Mouse (Mus musculus) heart, postnatal 0 days (tissue): ENCODE data around the gene Map2k2. TPM values are rescaled to one million over a fixed set of nuclear protein-coding genes. Genes with fewer than 3 reads are reported as not detected.

ENCODE experiments used
- ATAC-seq: fragments of 200-750 bp; cut with Nextera tagmentation; 2 replicates; pipeline ENCODE4 v1.8.0; 2017; ENCODE audit warnings: low read depth, moderate number of reproducible peaks, moderate library complexity; ENCODE audit not compliant: insufficient read depth
- DNase-seq: peaks from one replicate; pipeline ENCODE4 v3.0.0-alpha.2; 2016; ENCODE audit warnings: low spot score
- H3K27ac ChIP-seq: fragments of 300-500 bp; sonication (generic); 2 replicates; pipeline ENCODE4 v1.5.1; 2014; ENCODE audit warnings: low read depth, mild to moderate bottlenecking
- H3K27me3 ChIP-seq: fragments of 300-500 bp; sonication (generic); 2 replicates; pipeline ENCODE4 v1.6.1; 2014; ENCODE audit warnings: low read length, mixed read lengths; ENCODE audit not compliant: control insufficient read depth, insufficient read depth
- H3K36me3 ChIP-seq: fragments of 300-500 bp; sonication (generic); replicated peaks from 2 replicates; pipeline ENCODE4 v1.6.1; 2014; ENCODE audit warnings: low read length, mixed read lengths; ENCODE audit not compliant: control insufficient read depth, insufficient read depth
- H3K4me1 ChIP-seq: fragments of 300-500 bp; sonication (generic); 2 replicates; pipeline ENCODE4 v1.6.1; 2014; ENCODE audit warnings: antibody characterized with exemption; ENCODE audit not compliant: control insufficient read depth, insufficient read depth
- H3K4me2 ChIP-seq: fragments of 300-500 bp; sonication (generic); 2 replicates; pipeline ENCODE4 v1.6.1; 2014; ENCODE audit warnings: low read depth, mild to moderate bottlenecking, low read length, moderate library complexity
- H3K4me3 ChIP-seq: fragments of 300-500 bp; sonication (generic); 2 replicates; pipeline ENCODE4 v1.5.1; 2014; ENCODE audit warnings: low read depth, low read length
- H3K9ac ChIP-seq: fragments of 300-500 bp; sonication (generic); replicated peaks from 2 replicates; pipeline ENCODE4 v1.6.1; 2014; ENCODE audit warnings: low read depth, low read length, mixed read lengths
- H3K9me3 ChIP-seq: fragments of 300-500 bp; sonication (generic); replicated peaks from 2 replicates; pipeline ENCODE4 v1.6.1; 2016; ENCODE audit warnings: low read length; ENCODE audit not compliant: control insufficient read depth
- CTCF ChIP-seq: IDR thresholded peaks from 2 replicates; pipeline ENCODE4 v1.5.1; 2016; ENCODE audit warnings: antibody characterized with exemption, control low read depth, low read depth
- EP300 ChIP-seq: IDR thresholded peaks from 2 replicates; pipeline ENCODE4 v1.6.1; 2016; ENCODE audit warnings: antibody characterized with exemption, low read depth
- WGBS: fragments of 180-500 bp; shearing (Covaris S2); extraction: QIAGEN DNeasy Blood & Tissue Kit; methylation state at CpG from one replicate; pipeline ENCODE4 v1.1.7; 2014; 5-methylcytosine and 5-hydroxymethylcytosine counted together
- polyA plus RNA-seq: library from polyadenylated mRNA; unstranded; fragments of >200 nt; fragmentation: Nextera tagmentation; extraction: Ambion mirVana; gene quantifications from 2 replicates; pipeline ENCODE4 v1.2.1, GENCODE M21; 2015
- total RNA-seq: library from RNA; depleted of rRNA; stranded (reverse); fragments of >200 nt; gene quantifications from 2 replicates; pipeline ENCODE4 v1.2.3, GENCODE M21; 2014; ENCODE audit warnings: low replicate concordance

The Map2k2 gene
- total and polyA plus RNA-seq, 2 experiments from 2014 or later = 133 to 208 TPM

- no peak overlapping the region for H3K4me3 ChIP-seq
- no peak for DNase-seq
- no peaks in the 10 kb centered on the region for H3K27me3 ChIP-seq
- H3K9me3 ChIP-seq = no peaks in the 10 kb centered on the region
- no peak overlapping the region for H3K27ac ChIP-seq
- TF ChIP-seq EP300 = no peak
- no peak overlapping the region for H3K9ac ChIP-seq
- no peak for ATAC-seq
- peaks cover 69% of the 10 kb centered on the region for H3K36me3 ChIP-seq
- H3K4me2 ChIP-seq = no peak overlapping the region
- 68% methylated on average over 6 of the region's 6 CpGs for WGBS
- H3K4me1 ChIP-seq = 0 out of 2 replicates have a peak, but pooled peaks cover 5% of the 10 kb centered on the region
These were observed 49.0 kb downstream of the Map2k2 start for GRCm38 (mm10) chr10:81154736-81155135.

- Histone ChIP-seq H3K9me3 (no peaks in the 10 kb centered on the region), H3K9ac (no peak overlapping the region), H3K4me3 (no peak overlapping the region), H3K27me3 (no peaks in the 10 kb centered on the region), H3K27ac (no peak overlapping the region), H3K36me3 (peaks cover 49% of the 10 kb centered on the region), H3K4me2 (no peak overlapping the region), H3K4me1 (peaks cover 8% of the 10 kb centered on the region; the same call in 1 of the 2 replicates)
- 90% methylated on average over 8 of the region's 8 CpGs for WGBS
- no peak; the same call in 1 of the 2 replicates for ATAC-seq
- no peak for DNase-seq
- TF ChIP-seq CTCF = no peak
- TF ChIP-seq EP300 = no peak
These were observed 56.0 kb downstream of the Map2k2 start for GRCm38 (mm10) chr10:81161602-81162317.

- Histone ChIP-seq H3K36me3 (peaks cover 44% of the 10 kb centered on the region), H3K27ac (no peak overlapping the region), H3K4me1 (peaks cover 11% of the 10 kb centered on the region; the same call in 1 of the 2 replicates), H3K9me3 (no peaks in the 10 kb centered on the region), H3K4me2 (no peak overlapping the region), H3K4me3 (no peak overlapping the region), H3K27me3 (no peaks in the 10 kb centered on the region), H3K9ac (no peak overlapping the region)
- DNase-seq (no peak), ATAC-seq (no peak)
- 72% methylated on average over 2 of the region's 2 CpGs for WGBS
- TF ChIP-seq EP300 (no peak), CTCF (no peak)
These were observed 56.6 kb downstream of the Map2k2 start for GRCm38 (mm10) chr10:81162318-81162652.

GRCm38 (mm10) chr10:81165118-81165517 is 59.4 kb downstream of the Map2k2 start:
- Histone ChIP-seq H3K4me1 (peaks cover 18% of the 10 kb centered on the region), H3K27ac (no peak overlapping the region), H3K4me2 (no peak overlapping the region), H3K4me3 (no peak overlapping the region), H3K27me3 (no peaks in the 10 kb centered on the region), H3K9ac (no peak overlapping the region), H3K9me3 (no peaks in the 10 kb centered on the region), H3K36me3 (peaks cover 22% of the 10 kb centered on the region; the same call in 1 of the 2 replicates)
- no peak for ATAC-seq
- whole genome bisulfite sequencing = 78% methylated on average over 8 of the region's 8 CpGs
- no peak for DNase-seq
- TF ChIP-seq CTCF = no peak
- no peak for TF ChIP-seq EP300

- peaks cover 6% of the 10 kb centered on the region; the same call in 1 of the 2 replicates for H3K36me3 ChIP-seq
- H3K27ac ChIP-seq = peak within 1 kb of the TSS; percentile 87
- TF ChIP-seq CTCF = no peak
- TF ChIP-seq EP300 = 0 out of 2 replicates have a peak, but pooled peaks have one; percentile 42
- ATAC-seq (peak; percentile 93), DNase-seq (peak; percentile 98)
- H3K4me2 ChIP-seq = peak within 1 kb of the TSS; percentile 91
- H3K9me3 ChIP-seq = no peaks in the 10 kb centered on the region
- peaks cover 15% of the 10 kb centered on the region for H3K4me1 ChIP-seq
- under 1% methylated on average over 54 of the region's 64 CpGs for WGBS
- H3K27me3 ChIP-seq = no peaks in the 10 kb centered on the region
- H3K4me3 ChIP-seq = peak within 1 kb of the TSS; percentile 98
- peak within 1 kb of the TSS; percentile 95 for H3K9ac ChIP-seq
These were observed 61.7 kb downstream of the Map2k2 start, which contains the start of gene Pias4 for GRCm38 (mm10) chr10:81167200-81168086. TSS of gene Pias4 (minus strand) at chr10:81167923.
